Mouse (Mus musculus): ENCODE results near the gene Olfml2b. TPM values are rescaled to one million over a fixed set of nuclear protein-coding genes. Genes with fewer than 3 reads are reported as not detected.

Olfml2b gene
- total and polyA plus RNA-seq, 3 experiments = not detected

GRCm38 (mm10) chr1:170731865-170732595 is 87.7 kb downstream of the Olfml2b start:
- peaks cover 0 to 25% of the 10 kb centered on the region in 2 experiments; a peak in 2 of 4 replicates for H3K36me3 ChIP-seq (ENCODE audit: control insufficient read depth in 1 of 2, insufficient read depth in 2 of 2, low read length in 2 of 2)
- no peak overlapping the region for H3K9ac ChIP-seq (ENCODE audit: control insufficient read depth, low read depth, low read length, poor library complexity, severe bottlenecking)
- DNase-seq (ENCODE audit: low read depth, low spot score) = peak; percentile 68
- H3K27me3 ChIP-seq (ENCODE audit: control insufficient read depth in 1 of 2, insufficient read depth in 2 of 2, low read length in 2 of 2) = no peaks in the 10 kb centered on the region
- peak overlapping the region; percentile 56 for H3K27ac ChIP-seq (ENCODE audit: control insufficient read depth, low read depth, low read length)
- no peak overlapping the region for H3K4me3 ChIP-seq (ENCODE audit: control insufficient read depth in 1 of 2, insufficient read depth in 1 of 2, low read depth in 2 of 2, low read length in 2 of 2)
- peaks cover 15% of the 10 kb centered on the region in 2 experiments for H3K4me1 ChIP-seq (ENCODE audit: control insufficient read depth in 1 of 2, insufficient read depth in 2 of 2, low read length in 2 of 2)
- TF ChIP-seq MAX (IDR thresholded peaks at IDR 0.05; ENCODE audit: low read length) (no peak), SIN3A (IDR thresholded peaks at IDR 0.05; ENCODE audit: low read length) (no peak), ZKSCAN1 (IDR thresholded peaks at IDR 0.05; ENCODE audit: low read depth, low read length) (no peak), GATA1 (IDR thresholded peaks at IDR 0.05; ENCODE audit: low read depth, low read length) (peak; percentile 66), TCF12 (IDR thresholded peaks at IDR 0.05; ENCODE audit: low read depth, low read length) (0 out of 2 replicates have a peak, but pooled peaks have one; percentile 23), KAT2A (conservative IDR thresholded peaks at IDR 0.05; ENCODE audit: low read depth, low read length) (no peak), ZC3H11A (IDR thresholded peaks at IDR 0.05; ENCODE audit: low read depth, low read length) (no peak), MAFK (IDR thresholded peaks at IDR 0.05; ENCODE audit: borderline replicate concordance, low read depth, low read length) (0 out of 2 replicates have a peak, but pooled peaks have one; percentile 32), POLR2AphosphoS2 (IDR thresholded peaks at IDR 0.05; ENCODE audit: low read length) (no peak), USF1 (IDR thresholded peaks at IDR 0.05; ENCODE audit: low read depth, low read length) (no peak), POLR2A (IDR thresholded peaks at IDR 0.05; ENCODE audit: control insufficient read depth in 1 of 2, insufficient read depth in 1 of 2, low read depth in 1 of 2, low read length in 2 of 2, poor library complexity in 1 of 2) (no peak), EP300 (IDR thresholded peaks at IDR 0.05; ENCODE audit: low read depth in 1 of 2, low read length in 2 of 2) (peak; percentile 48 to 70; a peak in 2 of 4 replicates), ZNF384 (IDR thresholded peaks at IDR 0.05; ENCODE audit: low read depth, low read length) (no peak), CHD1 (IDR thresholded peaks at IDR 0.05; ENCODE audit: low read depth, low read length) (no peak), TBP (IDR thresholded peaks at IDR 0.05; ENCODE audit: low read depth, low read length) (no peak), ELF1 (IDR thresholded peaks at IDR 0.05; ENCODE audit: low read depth, low read length) (no peak), ETS1 (IDR thresholded peaks at IDR 0.05; ENCODE audit: low read depth, low read length) (peak; percentile 39; the same call in 1 of the 2 replicates)
- no peaks in the 10 kb centered on the region for H3K9me3 ChIP-seq (replicated peaks; ENCODE audit: insufficient read depth, low read length)
- H3K79me2 ChIP-seq (ENCODE audit: control insufficient read depth, insufficient read depth, low read length, poor library complexity) = no peaks in the 10 kb centered on the region

Other genes with a start within 250 kb of the Olfml2b start
- 0.56 and 0.62 TPM in 2 replicates for gene Nos1ap, start 54.7 kb upstream of the Olfml2b start, total RNA-seq (2012; rRNA removed)
- gene Nos1ap, start 54.7 kb upstream of the Olfml2b start, polyA plus RNA-seq (2012; ENCODE audit: insufficient read depth in 1 of 2, insufficient read length in 2 of 2, low read depth in 1 of 2, low replicate concordance in 2 of 2, missing spikeins in 1 of 2) = 1 to 10 TPM in 1 of 2 experiments, not detected in 1; 2.4 TPM
- 11.7 and 14.3 TPM in 2 replicates for gene Atf6, start 223.2 kb downstream of the Olfml2b start, total RNA-seq (2012; rRNA removed)
- gene Atf6, start 223.2 kb downstream of the Olfml2b start, polyA plus RNA-seq (2012; ENCODE audit: insufficient read depth in 1 of 2, insufficient read length in 2 of 2, low read depth in 1 of 2, low replicate concordance in 2 of 2, missing spikeins in 1 of 2) = 10 to 100 TPM in 1 of 2 experiments, not detected in 1; 16.4 TPM
- gene Gm26620, start 240.5 kb downstream of the Olfml2b start, total RNA-seq (2012; rRNA removed) = 3.1 and 5.5 TPM in 2 replicates
- 1 to 10 TPM in 1 of 2 experiments, not detected in 1; 1.0 TPM for gene Gm26620, start 240.5 kb downstream of the Olfml2b start, polyA plus RNA-seq (2012; ENCODE audit: insufficient read depth in 1 of 2, insufficient read length in 2 of 2, low read depth in 1 of 2, low replicate concordance in 2 of 2, missing spikeins in 1 of 2)
- 41.8 and 50.0 TPM in 2 replicates for gene Dusp12, start 241.0 kb downstream of the Olfml2b start, total RNA-seq (2012; rRNA removed)
- gene Dusp12, start 241.0 kb downstream of the Olfml2b start, polyA plus RNA-seq (2012; ENCODE audit: insufficient read depth in 1 of 2, insufficient read length in 2 of 2, low read depth in 1 of 2, low replicate concordance in 2 of 2, missing spikeins in 1 of 2) = 10 to 100 TPM in 1 of 2 experiments, not detected in 1; 33.8 TPM